Mouse (Mus musculus): ENCODE measurements at regions not wholly inside any gene's neighbourhood (a gene's known extent, or its start where the extent isn't known, plus 50 kb on each side); places are given as distances from the start of the nearest gene placed in this dataset.

GRCm38 (mm10) chr10:95048790-95049189 is 104.2 kb upstream of the Plxnc1 start:
- H3K36me3 ChIP-seq (replicated peaks; ENCODE audit: control insufficient read depth, insufficient read depth): no peaks in the 10 kb centered on the region
- H3K9me3 ChIP-seq (ENCODE audit: control insufficient read depth, low read length): no peaks in the 10 kb centered on the region
- H3K27ac ChIP-seq: no peak overlapping the region
- 90% methylated on average over 5 of the region's 5 CpGs for WGBS
- no peak for ATAC-seq (ENCODE audit: low FRiP score)
- no peak overlapping the region for H3K4me2 ChIP-seq (replicated peaks)
- H3K9ac ChIP-seq: no peak overlapping the region
- DNase-seq (ENCODE audit: low spot score): no peak
- peaks cover 10% of the 10 kb centered on the region; the same call in 1 of the 2 replicates for H3K4me1 ChIP-seq (replicated peaks; ENCODE audit: control insufficient read depth, insufficient read depth, low read length)
- no peaks in the 10 kb centered on the region for H3K27me3 ChIP-seq (ENCODE audit: control insufficient read depth, insufficient read depth, low read length)
- no peak overlapping the region for H3K4me3 ChIP-seq (replicated peaks; ENCODE audit: low read length)

GRCm38 (mm10) chr10:95043978-95044377 is 99.3 kb upstream of the Plxnc1 start:
- DNase-seq (ENCODE audit: low spot score): no peak
- no peaks in the 10 kb centered on the region for H3K27me3 ChIP-seq (ENCODE audit: control insufficient read depth, insufficient read depth, low read length)
- H3K4me3 ChIP-seq (replicated peaks; ENCODE audit: low read length): no peak overlapping the region
- peak overlapping the region; percentile 38; the same call in 1 of the 2 replicates for H3K27ac ChIP-seq
- no peaks in the 10 kb centered on the region for H3K36me3 ChIP-seq (replicated peaks; ENCODE audit: control insufficient read depth, insufficient read depth)
- no peaks in the 10 kb centered on the region for H3K9me3 ChIP-seq (ENCODE audit: control insufficient read depth, low read length)
- H3K4me1 ChIP-seq (replicated peaks; ENCODE audit: control insufficient read depth, insufficient read depth, low read length): peaks cover 30% of the 10 kb centered on the region
- ATAC-seq (ENCODE audit: low FRiP score): no peak
- H3K4me2 ChIP-seq (replicated peaks): no peak overlapping the region
- 19% methylated on average over 7 of the region's 7 CpGs for WGBS
- no peak overlapping the region for H3K9ac ChIP-seq

GRCm38 (mm10) chr10:95040258-95040895 is 95.7 kb upstream of the Plxnc1 start:
- Histone ChIP-seq H3K27me3 (ENCODE audit: control insufficient read depth, insufficient read depth, low read length) (no peaks in the 10 kb centered on the region), H3K4me1 (replicated peaks; ENCODE audit: control insufficient read depth, insufficient read depth, low read length) (peaks cover 30% of the 10 kb centered on the region), H3K9ac (no peak overlapping the region), H3K4me3 (replicated peaks; ENCODE audit: low read length) (no peak overlapping the region), H3K27ac (peak overlapping the region; percentile 66), H3K36me3 (replicated peaks; ENCODE audit: control insufficient read depth, insufficient read depth) (no peaks in the 10 kb centered on the region), H3K4me2 (replicated peaks) (no peak overlapping the region), H3K9me3 (ENCODE audit: control insufficient read depth, low read length) (no peaks in the 10 kb centered on the region)
- ATAC-seq (ENCODE audit: low FRiP score) (peak; percentile 41; the same call in 1 of the 2 replicates), DNase-seq (ENCODE audit: low spot score) (peak; percentile 55)
- 58% methylated on average over 6 of the region's 6 CpGs for WGBS

- H3K36me3 ChIP-seq (replicated peaks; ENCODE audit: control insufficient read depth, insufficient read depth): no peaks in the 10 kb centered on the region
- H3K9ac ChIP-seq: no peak overlapping the region
- WGBS: 66% methylated on average over 4 of the region's 4 CpGs
- DNase-seq (ENCODE audit: low spot score): no peak
- no peaks in the 10 kb centered on the region for H3K9me3 ChIP-seq (ENCODE audit: control insufficient read depth, low read length)
- H3K4me3 ChIP-seq (replicated peaks; ENCODE audit: low read length): no peak overlapping the region
- H3K27ac ChIP-seq: no peak overlapping the region; the same call in 1 of the 2 replicates
- H3K4me2 ChIP-seq (replicated peaks): no peak overlapping the region
- no peaks in the 10 kb centered on the region for H3K27me3 ChIP-seq (ENCODE audit: control insufficient read depth, insufficient read depth, low read length)
- peaks cover 13% of the 10 kb centered on the region for H3K4me1 ChIP-seq (replicated peaks; ENCODE audit: control insufficient read depth, insufficient read depth, low read length)
- no peak for ATAC-seq (ENCODE audit: low FRiP score)
Observed at GRCm38 (mm10) chr10:95036043-95036697, 91.5 kb upstream of the Plxnc1 start.

GRCm38 (mm10) chr10:95035371-95035770 is 90.7 kb upstream of the Plxnc1 start:
- Histone ChIP-seq H3K27me3 (ENCODE audit: control insufficient read depth, insufficient read depth, low read length) (no peaks in the 10 kb centered on the region), H3K27ac (no peak overlapping the region; the same call in 1 of the 2 replicates), H3K9ac (no peak overlapping the region), H3K9me3 (ENCODE audit: control insufficient read depth, low read length) (no peaks in the 10 kb centered on the region), H3K4me2 (replicated peaks) (no peak overlapping the region), H3K4me1 (replicated peaks; ENCODE audit: control insufficient read depth, insufficient read depth, low read length) (peaks cover 6% of the 10 kb centered on the region), H3K36me3 (replicated peaks; ENCODE audit: control insufficient read depth, insufficient read depth) (no peaks in the 10 kb centered on the region), H3K4me3 (replicated peaks; ENCODE audit: low read length) (no peak overlapping the region)
- peak; percentile 27; the same call in 1 of the 2 replicates for ATAC-seq (ENCODE audit: low FRiP score)
- WGBS: 42% methylated on average over 3 of the region's 3 CpGs
- peak; percentile 69 for DNase-seq (ENCODE audit: low spot score)

- H3K27ac ChIP-seq: no peak overlapping the region
- H3K4me2 ChIP-seq (replicated peaks): no peak overlapping the region
- no peaks in the 10 kb centered on the region for H3K27me3 ChIP-seq (ENCODE audit: control insufficient read depth, insufficient read depth, low read length)
- no peaks in the 10 kb centered on the region for H3K36me3 ChIP-seq (replicated peaks; ENCODE audit: control insufficient read depth, insufficient read depth)
- no peak overlapping the region for H3K9ac ChIP-seq
- no peak overlapping the region for H3K4me3 ChIP-seq (replicated peaks; ENCODE audit: low read length)
- WGBS: 74% methylated on average over 5 of the region's 5 CpGs
- no peaks in the 10 kb centered on the region for H3K4me1 ChIP-seq (replicated peaks; ENCODE audit: control insufficient read depth, insufficient read depth, low read length)
- ATAC-seq (ENCODE audit: low FRiP score) (no peak), DNase-seq (ENCODE audit: low spot score) (no peak)
- H3K9me3 ChIP-seq (ENCODE audit: control insufficient read depth, low read length): no peaks in the 10 kb centered on the region
Observed at GRCm38 (mm10) chr10:95034566-95034965, 89.9 kb upstream of the Plxnc1 start.

GRCm38 (mm10) chr10:95032760-95033716 is 88.4 kb upstream of the Plxnc1 start:
- Histone ChIP-seq H3K9me3 (ENCODE audit: control insufficient read depth, low read length) (no peaks in the 10 kb centered on the region), H3K27me3 (ENCODE audit: control insufficient read depth, insufficient read depth, low read length) (no peaks in the 10 kb centered on the region), H3K9ac (no peak overlapping the region), H3K27ac (no peak overlapping the region), H3K4me3 (replicated peaks; ENCODE audit: low read length) (no peak overlapping the region), H3K4me1 (replicated peaks; ENCODE audit: control insufficient read depth, insufficient read depth, low read length) (no peaks in the 10 kb centered on the region), H3K36me3 (replicated peaks; ENCODE audit: control insufficient read depth, insufficient read depth) (no peaks in the 10 kb centered on the region), H3K4me2 (replicated peaks) (no peak overlapping the region)
- DNase-seq (ENCODE audit: low spot score) (peak; percentile 32), ATAC-seq (ENCODE audit: low FRiP score) (peak; percentile 70; the same call in 1 of the 2 replicates)
- 78% methylated on average over 14 of the region's 14 CpGs for WGBS

GRCm38 (mm10) chr10:95031371-95031770 is 86.7 kb upstream of the Plxnc1 start:
- H3K9ac ChIP-seq: no peak overlapping the region
- no peak overlapping the region for H3K4me3 ChIP-seq (replicated peaks; ENCODE audit: low read length)
- no peaks in the 10 kb centered on the region for H3K27me3 ChIP-seq (ENCODE audit: control insufficient read depth, insufficient read depth, low read length)
- H3K27ac ChIP-seq: no peak overlapping the region
- H3K9me3 ChIP-seq (ENCODE audit: control insufficient read depth, low read length): no peaks in the 10 kb centered on the region
- no peaks in the 10 kb centered on the region for H3K4me1 ChIP-seq (replicated peaks; ENCODE audit: control insufficient read depth, insufficient read depth, low read length)
- ATAC-seq (ENCODE audit: low FRiP score): no peak
- H3K36me3 ChIP-seq (replicated peaks; ENCODE audit: control insufficient read depth, insufficient read depth): no peaks in the 10 kb centered on the region
- DNase-seq (ENCODE audit: low spot score): no peak
- no peak overlapping the region for H3K4me2 ChIP-seq (replicated peaks)
- 97% methylated on average over 2 of the region's 2 CpGs for WGBS

GRCm38 (mm10) chr10:95030801-95031200 is 86.2 kb upstream of the Plxnc1 start:
- H3K4me3 ChIP-seq (replicated peaks; ENCODE audit: low read length): no peak overlapping the region
- H3K27ac ChIP-seq: no peak overlapping the region
- no peaks in the 10 kb centered on the region for H3K27me3 ChIP-seq (ENCODE audit: control insufficient read depth, insufficient read depth, low read length)
- no peaks in the 10 kb centered on the region for H3K9me3 ChIP-seq (ENCODE audit: control insufficient read depth, low read length)
- H3K36me3 ChIP-seq (replicated peaks; ENCODE audit: control insufficient read depth, insufficient read depth): no peaks in the 10 kb centered on the region
- no peak overlapping the region for H3K9ac ChIP-seq
- DNase-seq (ENCODE audit: low spot score) (no peak), ATAC-seq (ENCODE audit: low FRiP score) (no peak)
- WGBS: 88% methylated on average over 5 of the region's 5 CpGs
- no peak overlapping the region for H3K4me2 ChIP-seq (replicated peaks)
- H3K4me1 ChIP-seq (replicated peaks; ENCODE audit: control insufficient read depth, insufficient read depth, low read length): no peaks in the 10 kb centered on the region
